Mouse (Mus musculus) myocyte (in vitro differentiated cells): ENCODE measurements around the gene Zpr1. TPM values are rescaled to one million over a fixed set of nuclear protein-coding genes. Genes with fewer than 3 reads are reported as not detected.
A peak's percentile ranks its signal among the peaks of the same experiment; 100 is the strongest.

Experiments used
- H3K27me3 ChIP-seq: one replicate; pipeline ENCODE4 v1.6.1; 2011; ENCODE audit not compliant: control insufficient read depth, insufficient read depth, insufficient read length
- H3K36me3 ChIP-seq: one replicate; pipeline ENCODE4 v1.6.1; 2011; ENCODE audit not compliant: control insufficient read depth, insufficient read depth
- H3K4me2 ChIP-seq: one replicate; pipeline ENCODE4 v1.6.1; 2011; ENCODE audit warnings: low read depth, control low read depth
- H3K4me3 ChIP-seq: one replicate; pipeline ENCODE4 v1.5.1; 2011; ENCODE audit warnings: mild to moderate bottlenecking, control low read depth, moderate library complexity
- H3K79me2 ChIP-seq: one replicate; pipeline ENCODE4 v1.6.1; 2011; ENCODE audit not compliant: control insufficient read depth, insufficient read depth
- H3ac ChIP-seq: one replicate; pipeline ENCODE4 v1.6.1; 2011; ENCODE audit not compliant: control insufficient read depth, insufficient read length
- CEBPB ChIP-seq: IDR thresholded peaks from 2 replicates; pipeline ENCODE4 v1.6.1; 2011; ENCODE audit warnings: mild to moderate bottlenecking, moderate library complexity; ENCODE audit not compliant: poor library complexity, insufficient read depth, severe bottlenecking
- E2F4 ChIP-seq: IDR thresholded peaks from one replicate; pipeline ENCODE4 v1.6.1; 2011; ENCODE audit warnings: mild to moderate bottlenecking, control low read depth, moderate library complexity; ENCODE audit not compliant: insufficient read depth
- MAX ChIP-seq: IDR thresholded peaks from one replicate; pipeline ENCODE4 v1.6.1; 2011; ENCODE audit warnings: low read depth, mild to moderate bottlenecking, control low read depth
- MYOD1 ChIP-seq, 3 experiments: IDR thresholded peaks; one replicate each; pipeline ENCODE4 v1.6.1; 2011; ENCODE audit warnings: control low read depth in 2 of 3, low read depth in 2 of 3, mild to moderate bottlenecking in 2 of 3, moderate library complexity in 1 of 3; ENCODE audit not compliant: insufficient read length in 2 of 3, control insufficient read depth in 1 of 3
- MYOG ChIP-seq, 3 experiments: IDR thresholded peaks; one replicate each; pipeline ENCODE4 v1.6.1; 2011; ENCODE audit warnings: control low read depth in 2 of 3, low read depth in 2 of 3, mild to moderate bottlenecking in 2 of 3; ENCODE audit not compliant: insufficient read length in 2 of 3, control insufficient read depth in 1 of 3, insufficient read depth in 1 of 3
- POLR2A ChIP-seq: IDR thresholded peaks from one replicate; pipeline ENCODE4 v1.6.1; 2011; ENCODE audit warnings: low read depth, mild to moderate bottlenecking, control low read depth, moderate library complexity; ENCODE audit not compliant: insufficient read length
- POLR2AphosphoS2 ChIP-seq: IDR thresholded peaks from one replicate; pipeline ENCODE4 v1.6.1; 2011; ENCODE audit warnings: low read depth, control low read depth; ENCODE audit not compliant: insufficient read length
- REST ChIP-seq: IDR thresholded peaks from one replicate; pipeline ENCODE4 v1.6.1; 2011; ENCODE audit warnings: mild to moderate bottlenecking, control low read depth, moderate library complexity; ENCODE audit not compliant: insufficient read depth, insufficient read length
- SRF ChIP-seq: IDR thresholded peaks from one replicate; pipeline ENCODE4 v1.6.1; 2011; ENCODE audit warnings: low read depth; ENCODE audit not compliant: control insufficient read depth, insufficient read length
- TCF12 ChIP-seq: IDR thresholded peaks from one replicate; pipeline ENCODE4 v1.6.1; 2011; ENCODE audit warnings: mild to moderate bottlenecking, control low read depth; ENCODE audit not compliant: poor library complexity, insufficient read depth, severe bottlenecking
- TCF3 ChIP-seq: IDR thresholded peaks from one replicate; pipeline ENCODE4 v1.6.1; 2011; ENCODE audit warnings: low read depth, control low read depth; ENCODE audit not compliant: insufficient read length
- USF1 ChIP-seq: IDR thresholded peaks from one replicate; pipeline ENCODE4 v1.6.1; 2011; ENCODE audit warnings: low read depth, mild to moderate bottlenecking, control low read depth, moderate library complexity
- polyA plus RNA-seq: library from polyadenylated mRNA; unstranded; fragments of >200 nt; fragmentation: generic; extraction: Trizol; gene quantifications from one replicate; pipeline ENCODE4 v1.2.1, GENCODE M21; 2012; ENCODE audit warnings: missing spikeins

Zpr1 gene
- polyA plus RNA-seq, 1 experiment: 33.1 TPM

GRCm38 (mm10) chr9:46228491-46228890, 44.4 kb upstream of the Zpr1 start, which contains the start of gene Apoa1:
Gene Apoa1 (plus strand): TSS chr9:46228580.
- Histone ChIP-seq H3K4me2 (no peak within 1 kb of the TSS), H3K27me3 (peaks cover 17% of the 10 kb centered on the region), H3ac (no peak within 1 kb of the TSS), H3K36me3 (no peaks in the 10 kb centered on the region), H3K79me2 (no peaks in the 10 kb centered on the region), H3K4me3 (no peak within 1 kb of the TSS)
- no peak for TF ChIP-seq TCF3
- TF ChIP-seq MYOD1 (IDR thresholded peaks at IDR 0.05; ENCODE audit: control insufficient read depth in 1 of 3, insufficient read length in 2 of 3, low read depth in 2 of 3): no peak
- no peak for TF ChIP-seq SRF
- no peak for TF ChIP-seq CEBPB
- no peak for TF ChIP-seq POLR2AphosphoS2
- TF ChIP-seq MYOG (IDR thresholded peaks at IDR 0.05; ENCODE audit: control insufficient read depth in 1 of 3, insufficient read depth in 1 of 3, insufficient read length in 2 of 3, low read depth in 2 of 3): no peak
- TF ChIP-seq MAX: no peak
- TF ChIP-seq USF1: no peak
- no peak for TF ChIP-seq TCF12

GRCm38 (mm10) chr9:46229573-46230449, 43.1 kb upstream of the Zpr1 start:
- Histone ChIP-seq H3K36me3 (no peaks in the 10 kb centered on the region), H3K4me2 (peak overlapping the region; percentile 69), H3K4me3 (no peak overlapping the region), H3K79me2 (no peaks in the 10 kb centered on the region), H3K27me3 (peaks cover 25% of the 10 kb centered on the region), H3ac (no peak overlapping the region)
- TF ChIP-seq TCF3 (no peak), USF1 (no peak), MAX (no peak), E2F4 (no peak), MYOD1 (IDR thresholded peaks at IDR 0.05; ENCODE audit: control insufficient read depth in 1 of 3, insufficient read length in 2 of 3, low read depth in 2 of 3) (peak in 1 of 3 experiments; percentile 11), CEBPB (no peak), TCF12 (no peak), POLR2A (no peak), POLR2AphosphoS2 (no peak), SRF (no peak), REST (no peak), MYOG (IDR thresholded peaks at IDR 0.05; ENCODE audit: control insufficient read depth in 1 of 3, insufficient read depth in 1 of 3, insufficient read length in 2 of 3, low read depth in 2 of 3) (peak in 2 of 3 experiments; percentile 4 to 10)

GRCm38 (mm10) chr9:46230450-46230975, 42.4 kb upstream of the Zpr1 start:
- Histone ChIP-seq H3K27me3 (peaks cover 29% of the 10 kb centered on the region), H3ac (no peak overlapping the region), H3K36me3 (no peaks in the 10 kb centered on the region), H3K79me2 (no peaks in the 10 kb centered on the region), H3K4me2 (peak overlapping the region; percentile 69), H3K4me3 (no peak overlapping the region)
- TF ChIP-seq REST (no peak), USF1 (no peak), CEBPB (no peak), MYOD1 (IDR thresholded peaks at IDR 0.05; ENCODE audit: control insufficient read depth in 1 of 3, insufficient read length in 2 of 3, low read depth in 2 of 3) (no peak), SRF (no peak), MAX (no peak), POLR2AphosphoS2 (no peak), TCF3 (no peak), E2F4 (no peak), TCF12 (no peak), MYOG (IDR thresholded peaks at IDR 0.05; ENCODE audit: control insufficient read depth in 1 of 3, insufficient read depth in 1 of 3, insufficient read length in 2 of 3, low read depth in 2 of 3) (no peak), POLR2A (no peak)

GRCm38 (mm10) chr9:46235196-46235595, 37.7 kb upstream of the Zpr1 start:
- no peaks in the 10 kb centered on the region for H3K79me2 ChIP-seq

More at GRCm38 (mm10) chr9:46235196-46235595, 37.7 kb upstream of the Zpr1 start:
- Histone ChIP-seq H3K4me3 (no peak overlapping the region), H3K36me3 (no peaks in the 10 kb centered on the region), H3K4me2 (no peak overlapping the region), H3K27me3 (peaks cover 57% of the 10 kb centered on the region), H3ac (no peak overlapping the region)
- no peak for TF ChIP-seq E2F4
- TF ChIP-seq REST: no peak
- TF ChIP-seq MYOG (IDR thresholded peaks at IDR 0.05; ENCODE audit: control insufficient read depth in 1 of 3, insufficient read depth in 1 of 3, insufficient read length in 2 of 3, low read depth in 2 of 3): no peak
- TF ChIP-seq MYOD1 (IDR thresholded peaks at IDR 0.05; ENCODE audit: control insufficient read depth in 1 of 3, insufficient read length in 2 of 3, low read depth in 2 of 3): no peak
- TF ChIP-seq TCF3: no peak
- no peak for TF ChIP-seq USF1
- TF ChIP-seq MAX: no peak
- TF ChIP-seq POLR2A: no peak
- no peak for TF ChIP-seq SRF
- TF ChIP-seq CEBPB: no peak
- TF ChIP-seq POLR2AphosphoS2: no peak
- TF ChIP-seq TCF12: no peak
